Mouse (Mus musculus): Measurements from ENCODE around the gene 1700001O22Rik.

DNA sequence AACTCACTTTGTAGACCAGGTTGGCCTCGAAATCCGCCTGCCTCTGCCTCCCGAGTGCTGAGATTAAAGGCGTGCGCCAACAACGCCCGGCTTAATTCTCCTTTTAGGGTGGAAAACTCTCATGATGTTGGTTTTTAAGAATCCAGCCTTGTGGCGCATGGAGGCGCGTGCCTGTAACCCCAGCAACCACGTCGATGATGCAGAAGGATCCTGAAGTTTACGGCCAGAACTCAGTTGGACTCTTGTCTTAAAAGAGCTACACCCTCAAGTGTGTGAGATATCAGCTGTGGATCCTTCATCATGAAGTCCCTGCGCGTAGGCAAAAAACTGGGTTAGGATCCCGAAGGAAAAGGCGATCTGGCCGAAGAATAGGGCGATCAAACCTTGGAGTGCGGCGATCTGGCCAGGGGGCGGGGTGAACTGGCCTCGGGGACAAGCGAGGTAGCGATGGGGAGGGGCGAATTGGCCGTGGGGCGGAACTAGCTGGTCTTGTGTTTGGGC is 3.7 kb upstream of the 1700001O22Rik start:
- TF ChIP-seq POLR2A (IDR thresholded peaks at IDR 0.05; ENCODE audit: extremely low read depth, insufficient read depth, low read length): no peak
- no peak for TF ChIP-seq CTCF (IDR thresholded peaks at IDR 0.05; ENCODE audit: low read depth, low read length)
